Mouse (Mus musculus): ENCODE measurements around the gene Fgf4. TPM values are rescaled to one million over a fixed set of nuclear protein-coding genes. Genes with fewer than 3 reads are reported as not detected.
"Not testable (repeated sequence)": the region's sequence is repeated elsewhere in the genome, so short reads cannot be mapped to it uniquely, and the experiment has no call there.

Fgf4 gene
- polyA plus RNA-seq, 1 experiment from 2014 or later, result not detected

DNA sequence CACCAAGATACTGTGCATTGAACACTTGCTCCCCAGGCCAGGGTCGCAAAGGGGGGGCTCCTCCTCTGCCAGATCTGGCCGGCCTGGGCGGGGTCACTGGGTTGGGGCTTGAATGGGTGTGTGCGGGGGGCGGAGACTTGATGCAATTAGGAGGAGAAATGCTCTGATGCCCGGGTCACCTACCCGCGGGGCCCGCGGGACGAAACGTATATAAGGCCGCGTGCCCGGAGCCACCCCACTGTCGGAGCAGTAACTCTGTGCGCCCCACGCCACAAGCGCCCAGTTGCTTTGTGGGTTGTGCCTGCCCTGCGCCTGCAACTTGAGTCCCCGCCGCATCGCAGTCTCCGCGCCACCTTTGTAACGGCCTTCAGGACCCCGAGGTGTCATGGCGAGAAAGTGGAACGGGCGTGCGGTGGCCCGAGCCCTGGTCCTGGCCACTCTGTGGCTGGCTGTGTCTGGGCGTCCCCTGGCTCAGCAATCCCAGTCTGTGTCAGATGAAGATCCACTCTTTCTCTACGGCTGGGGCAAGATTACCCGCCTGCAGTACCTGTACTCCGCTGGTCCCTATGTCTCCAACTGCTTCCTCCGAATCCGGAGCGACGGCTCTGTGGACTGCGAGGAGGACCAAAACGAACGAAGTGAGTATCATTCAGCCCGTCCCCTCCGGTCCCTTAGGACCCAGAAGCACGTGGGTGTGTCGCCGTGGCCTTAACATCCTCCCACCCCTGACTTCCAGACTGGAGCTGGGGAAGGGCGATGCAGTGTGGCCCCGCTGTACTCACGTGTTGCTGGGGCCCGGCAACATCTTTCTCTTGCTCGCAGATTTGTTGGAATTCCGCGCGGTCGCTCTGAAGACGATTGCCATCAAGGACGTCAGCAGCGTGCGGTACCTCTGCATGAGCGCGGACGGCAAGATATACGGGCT is 49.4 kb downstream of the Fgf4 start, which contains the start of gene Fgf15:
Gene Fgf15, plus strand, starts transcription at position 238 of the 925 bp plus-strand sequence.
- Histone ChIP-seq H3K4me3 (peak within 1 kb of the TSS; percentile 47), H3K9ac (peak within 1 kb of the TSS; percentile 65), H3K27ac (peak within 1 kb of the TSS; percentile 83), H3K4me2 (peak within 1 kb of the TSS; percentile 94), H3K27me3 (peaks cover 64% of the 10 kb centered on the region), H3K36me3 (ENCODE audit: poor library complexity, severe bottlenecking) (no peaks in the 10 kb centered on the region), H3K9me3 (replicated peaks) (no peaks in the 10 kb centered on the region), H3K4me1 (peaks cover 36% of the 10 kb centered on the region)
- under 1% methylated on average over 65 of the region's 65 CpGs for WGBS
- peak; percentile 3; the same call in 1 of the 2 replicates for ATAC-seq

DNA sequence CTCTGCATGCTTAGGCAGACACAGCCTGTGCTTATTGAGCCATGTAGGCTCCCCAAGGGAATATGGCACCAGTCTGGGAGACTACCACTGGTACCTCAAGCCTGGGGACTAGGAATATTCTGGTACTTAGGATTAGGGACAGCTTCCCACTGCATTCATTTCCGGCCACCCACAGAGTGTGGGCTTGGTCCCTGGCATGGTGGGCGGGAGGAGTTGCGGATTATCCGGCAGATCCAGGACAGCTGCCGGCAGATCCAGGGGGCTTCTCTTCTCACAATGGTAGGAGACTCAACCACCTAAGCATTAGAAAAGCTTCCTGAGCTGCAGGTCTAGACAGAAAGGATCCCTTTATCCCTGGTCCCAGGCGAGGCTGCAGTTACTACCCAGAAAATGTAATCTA is 51.3 kb downstream of the Fgf4 start:
- Histone ChIP-seq H3K4me2 (peak overlapping the region; percentile 94), H3K9ac (no peak overlapping the region; the same call in 1 of the 2 replicates), H3K4me1 (peaks cover 36% of the 10 kb centered on the region), H3K4me3 (peak overlapping the region; percentile 47), H3K27me3 (peaks cover 56% of the 10 kb centered on the region), H3K9me3 (replicated peaks) (no peaks in the 10 kb centered on the region), H3K36me3 (ENCODE audit: poor library complexity, severe bottlenecking) (no peaks in the 10 kb centered on the region), H3K27ac (no peak overlapping the region)
- ATAC-seq, result no peak
- 22% methylated on average over 6 of the region's 6 CpGs for WGBS

DNA sequence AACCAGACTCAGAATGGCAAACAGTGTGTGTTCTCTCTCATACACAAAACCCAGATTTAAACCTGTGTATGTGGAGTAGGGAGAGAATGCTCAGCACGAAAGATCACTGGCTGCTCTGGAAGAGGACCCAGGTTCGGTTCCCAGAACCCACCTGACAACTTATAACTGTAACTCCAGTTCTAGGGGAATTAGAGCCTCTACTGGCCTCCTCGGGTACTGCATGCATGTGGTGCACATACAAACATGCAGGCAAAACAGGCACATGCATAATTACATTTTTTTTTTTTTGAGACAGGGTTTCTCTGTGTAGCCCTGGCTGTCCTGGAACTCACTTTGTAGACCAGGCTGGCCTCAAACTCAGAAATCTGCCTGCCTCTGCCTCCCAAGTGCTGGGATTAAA is 58.3 kb downstream of the Fgf4 start:
- H3K27me3 ChIP-seq; ATAC-seq; H3K9ac ChIP-seq; H3K4me3 ChIP-seq; H3K4me2 ChIP-seq; H3K9me3 ChIP-seq (replicated peaks); H3K4me1 ChIP-seq; H3K36me3 ChIP-seq (ENCODE audit: poor library complexity, severe bottlenecking); H3K27ac ChIP-seq: not testable (repeated sequence)
- 95% methylated on average over 3 of the region's 3 CpGs for WGBS

DNA sequence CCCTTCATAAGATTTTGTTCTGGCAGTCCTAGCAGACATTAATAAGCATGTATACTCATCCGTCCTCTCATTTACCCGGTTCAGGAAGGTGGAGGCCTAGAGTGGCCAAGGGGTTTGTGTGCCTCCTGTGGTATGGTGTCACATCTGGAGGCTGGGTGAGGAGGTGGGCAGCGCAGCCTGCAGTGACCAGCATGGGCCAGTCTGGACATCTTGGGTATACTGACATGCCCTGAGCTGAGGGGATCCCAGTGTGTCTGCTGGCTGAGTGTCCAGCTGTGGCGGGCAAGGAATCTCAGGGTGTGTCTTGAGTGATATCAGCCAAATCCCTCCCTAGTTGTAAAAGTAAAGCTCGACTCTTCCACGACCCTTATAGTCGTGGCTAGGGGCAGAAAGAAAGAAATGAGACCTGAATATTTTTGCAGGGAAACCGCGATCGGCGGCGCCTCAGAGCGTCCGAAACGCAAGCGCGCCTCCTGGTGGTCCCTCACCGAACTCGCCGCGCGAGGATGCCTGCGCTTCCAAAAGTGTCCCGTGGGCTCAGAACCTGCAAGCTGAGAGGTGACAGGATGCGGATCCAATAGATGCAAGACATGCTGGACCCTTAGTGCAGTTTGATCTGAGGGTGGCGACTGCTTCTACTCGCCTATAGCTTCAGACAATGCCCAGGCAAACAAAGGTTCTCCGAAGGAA is 59.7 kb downstream of the Fgf4 start:
- WGBS, result 10% methylated on average over 28 of the region's 28 CpGs
- H3K9ac ChIP-seq, result peak overlapping the region; percentile 36; the same call in 1 of the 2 replicates
- peak overlapping the region; percentile 48 for H3K4me2 ChIP-seq
- peaks cover 7% of the 10 kb centered on the region; the same call in 1 of the 2 replicates for H3K27me3 ChIP-seq
- no peaks in the 10 kb centered on the region for H3K36me3 ChIP-seq (ENCODE audit: poor library complexity, severe bottlenecking)
- peaks cover 7% of the 10 kb centered on the region; the same call in 1 of the 2 replicates for H3K4me1 ChIP-seq
- no peak overlapping the region for H3K4me3 ChIP-seq
- H3K27ac ChIP-seq, result no peak overlapping the region
- H3K9me3 ChIP-seq (replicated peaks), result no peaks in the 10 kb centered on the region
- peak; percentile 48; the same call in 1 of the 2 replicates for ATAC-seq

DNA sequence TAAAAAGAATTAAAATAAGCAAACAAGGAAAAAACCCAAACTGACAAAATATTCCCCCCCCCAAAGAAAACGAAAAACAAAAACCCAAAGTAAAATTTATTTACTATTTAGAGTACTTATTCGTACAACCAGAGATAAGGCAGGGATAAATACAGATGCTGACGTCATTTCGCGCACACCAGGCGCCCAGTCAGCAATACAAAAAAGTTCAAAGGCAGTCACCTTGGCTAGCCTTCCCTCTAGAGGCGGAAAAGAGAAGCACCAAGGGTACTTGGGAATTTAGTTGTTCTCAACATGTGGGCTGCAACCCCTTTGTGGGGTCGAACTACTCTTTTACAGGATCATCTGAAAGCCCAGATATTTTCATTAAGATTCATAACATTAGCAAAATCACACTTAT is 60.6 kb downstream of the Fgf4 start:
- Histone ChIP-seq H3K36me3 (ENCODE audit: poor library complexity, severe bottlenecking) (no peaks in the 10 kb centered on the region), H3K4me1 (peaks cover 7% of the 10 kb centered on the region; the same call in 1 of the 2 replicates), H3K9ac (no peak overlapping the region), H3K4me2 (no peak overlapping the region), H3K27me3 (peaks cover 7% of the 10 kb centered on the region; the same call in 1 of the 2 replicates), H3K9me3 (replicated peaks) (no peaks in the 10 kb centered on the region), H3K4me3 (no peak overlapping the region), H3K27ac (no peak overlapping the region)
- ATAC-seq, result no peak
- 14% methylated on average over 8 of the region's 8 CpGs for WGBS

DNA sequence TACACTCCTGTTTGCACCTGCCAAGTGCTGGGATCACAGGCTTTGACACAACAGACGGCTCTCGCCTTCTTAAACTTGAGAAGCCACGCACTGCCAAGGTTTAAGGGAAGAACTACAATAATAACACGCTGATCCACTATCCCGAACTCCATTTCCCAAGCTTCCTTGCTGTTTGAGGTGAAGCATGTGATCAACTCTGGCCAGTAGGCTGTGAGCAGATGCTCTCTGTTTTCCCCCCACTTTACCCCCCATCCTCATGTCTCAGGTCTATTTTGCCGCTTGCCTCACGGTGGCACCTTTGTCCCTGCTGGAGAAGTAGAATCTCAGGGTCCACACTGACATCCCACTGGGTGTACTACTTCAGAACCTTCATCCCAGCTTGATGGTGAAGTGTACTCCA is 61.5 kb downstream of the Fgf4 start:
- H3K9ac ChIP-seq, result no peak overlapping the region
- ATAC-seq, result peak; percentile 60; the same call in 1 of the 2 replicates
- no peaks in the 10 kb centered on the region for H3K36me3 ChIP-seq (ENCODE audit: poor library complexity, severe bottlenecking)
- no peak overlapping the region for H3K4me2 ChIP-seq
- H3K9me3 ChIP-seq (replicated peaks), result no peaks in the 10 kb centered on the region
- H3K4me3 ChIP-seq, result no peak overlapping the region
- H3K27ac ChIP-seq, result no peak overlapping the region
- H3K27me3 ChIP-seq, result peaks cover 7% of the 10 kb centered on the region; the same call in 1 of the 2 replicates
- peaks cover 7% of the 10 kb centered on the region; the same call in 1 of the 2 replicates for H3K4me1 ChIP-seq
- 42% methylated on average over 7 of the region's 7 CpGs for WGBS

DNA sequence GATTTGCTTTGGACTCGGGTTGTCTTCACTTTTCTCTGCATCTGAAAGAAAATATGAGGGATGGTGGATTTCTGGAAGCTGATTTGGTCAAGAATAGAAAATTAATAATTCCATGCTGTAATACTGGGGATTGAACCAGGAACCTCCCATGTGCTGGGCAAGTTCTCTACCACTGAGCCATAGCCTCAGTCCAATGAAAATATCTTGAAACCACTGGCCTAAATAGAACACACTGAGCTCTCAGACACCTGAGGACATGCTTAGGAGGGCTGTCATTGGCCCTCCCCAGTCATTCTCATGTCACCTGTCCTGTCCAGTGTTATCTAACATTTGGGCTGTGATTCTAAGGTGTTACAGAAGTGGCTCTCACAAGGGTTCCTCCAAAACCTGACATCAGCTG is 64.0 kb downstream of the Fgf4 start:
- no peak for ATAC-seq
- Histone ChIP-seq H3K4me3 (no peak overlapping the region), H3K27ac (no peak overlapping the region), H3K36me3 (ENCODE audit: poor library complexity, severe bottlenecking) (no peaks in the 10 kb centered on the region), H3K4me1 (peaks cover 15% of the 10 kb centered on the region), H3K27me3 (0 out of 2 replicates have a peak, but pooled peaks cover 7% of the 10 kb centered on the region), H3K4me2 (no peak overlapping the region), H3K9ac (no peak overlapping the region), H3K9me3 (replicated peaks) (no peaks in the 10 kb centered on the region)
- 88% methylated on average over 1 of the region's 1 CpGs for WGBS

DNA sequence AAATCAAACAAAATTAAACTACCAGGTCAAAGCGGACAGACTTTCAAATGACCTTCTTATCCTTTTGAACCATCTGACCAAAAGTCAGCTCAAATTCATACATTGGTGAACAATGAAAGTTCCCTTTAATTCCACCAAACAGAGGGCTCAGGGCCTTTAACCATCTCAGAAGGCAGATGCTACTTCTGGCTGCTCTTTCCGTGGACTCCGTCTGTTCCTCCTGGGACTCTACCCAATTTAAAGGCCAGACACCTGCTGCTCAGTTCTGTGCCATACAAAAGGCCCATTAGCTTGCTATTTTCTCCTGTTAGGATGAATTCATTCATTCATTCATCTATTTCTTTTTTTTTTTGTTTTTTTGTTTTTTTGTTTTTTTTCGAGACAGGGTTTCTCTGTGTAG is 65.7 kb downstream of the Fgf4 start:
- H3K4me1 ChIP-seq, result peaks cover 13% of the 10 kb centered on the region
- 69% methylated on average over 4 of the region's 4 CpGs for WGBS
- peaks cover 9% of the 10 kb centered on the region for H3K36me3 ChIP-seq (ENCODE audit: poor library complexity, severe bottlenecking)
- H3K4me3 ChIP-seq, result no peak overlapping the region
- no peak overlapping the region for H3K27ac ChIP-seq
- no peak for ATAC-seq
- 0 out of 2 replicates have a peak, but pooled peaks cover 4% of the 10 kb centered on the region for H3K27me3 ChIP-seq
- no peak overlapping the region for H3K9ac ChIP-seq
- H3K9me3 ChIP-seq (replicated peaks), result no peaks in the 10 kb centered on the region
- H3K4me2 ChIP-seq, result no peak overlapping the region

DNA sequence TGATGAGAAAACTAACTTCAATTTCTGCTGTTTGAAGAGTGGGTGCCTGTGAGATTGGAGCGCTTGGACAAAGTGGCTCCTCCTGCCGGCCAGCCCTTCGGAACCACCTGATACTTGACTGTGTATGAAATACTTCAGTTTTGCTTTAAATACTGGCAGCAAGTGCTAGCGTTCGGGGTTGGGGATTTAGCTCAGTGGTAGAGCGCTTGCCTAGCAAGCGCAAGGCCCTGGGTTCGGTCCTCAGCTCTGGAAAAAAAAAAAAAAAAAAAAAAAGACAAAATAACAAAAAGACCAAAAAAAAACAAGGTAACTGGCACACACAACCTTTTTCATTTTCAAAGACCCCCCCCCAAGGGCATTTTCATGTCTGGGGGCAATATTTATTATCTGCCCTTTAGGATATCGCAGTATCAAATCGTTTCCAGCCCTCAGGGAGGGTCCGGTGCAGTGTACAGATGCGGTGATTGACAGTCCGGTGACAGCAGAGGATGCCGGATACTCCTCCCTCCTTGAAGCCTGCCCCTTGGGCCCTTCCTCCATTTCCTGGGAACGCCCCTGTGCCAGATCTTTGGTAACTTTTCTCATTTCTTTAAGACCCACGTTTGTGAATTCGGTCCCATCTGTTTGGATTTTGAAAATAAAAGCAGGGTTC is 67.3 kb downstream of the Fgf4 start:
- ATAC-seq, result peak; percentile 91
- peaks cover 13% of the 10 kb centered on the region for H3K4me1 ChIP-seq
- H3K9me3 ChIP-seq (replicated peaks), result no peaks in the 10 kb centered on the region
- H3K27me3 ChIP-seq, result no peaks in the 10 kb centered on the region
- peak overlapping the region; percentile 85 for H3K4me3 ChIP-seq
- peak overlapping the region; percentile 94 for H3K4me2 ChIP-seq
- WGBS, result 5% methylated on average over 17 of the region's 17 CpGs
- H3K27ac ChIP-seq, result peak overlapping the region; percentile 16; the same call in 1 of the 2 replicates
- H3K36me3 ChIP-seq (ENCODE audit: poor library complexity, severe bottlenecking), result peaks cover 23% of the 10 kb centered on the region
- H3K9ac ChIP-seq, result peak overlapping the region; percentile 87
